Mouse (Mus musculus): ENCODE measurements at regions not wholly inside any gene's neighbourhood (a gene's known extent, or its start where the extent isn't known, plus 50 kb on each side); places are given as distances from the start of the nearest gene placed in this dataset.
"Not testable (repeated sequence)": the region's sequence is repeated elsewhere in the genome, so short reads cannot be mapped to it uniquely, and the experiment has no call there.

DNA sequence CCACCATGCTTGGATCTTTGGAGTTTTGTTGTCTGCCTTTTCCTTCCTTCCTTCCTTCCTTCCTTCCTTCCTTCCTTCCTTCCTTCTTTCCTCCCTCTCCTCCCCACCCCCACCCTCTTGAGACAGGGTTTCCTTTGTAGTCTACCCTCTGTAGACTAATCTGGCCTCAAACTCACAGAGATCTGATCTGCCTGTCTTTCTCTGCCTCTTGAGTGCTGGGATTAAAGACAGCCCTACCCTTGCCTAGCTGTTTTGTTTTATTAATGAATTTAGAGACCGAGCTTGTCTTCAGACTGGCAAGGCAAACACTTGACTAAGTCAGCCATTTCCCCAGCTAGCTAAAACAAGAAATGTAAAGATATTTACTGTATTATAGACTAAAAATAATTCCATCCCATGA, 150.0 kb downstream of the Tcp10c start:
- not testable (repeated sequence) for H3K4me1 ChIP-seq; H3K36me3 ChIP-seq (replicated peaks); DNase-seq (ENCODE audit: extremely low spot score, low spot score); H3K4me3 ChIP-seq; H3K27ac ChIP-seq; H3K27me3 ChIP-seq (ENCODE audit: poor library complexity, severe bottlenecking); H3K9me3 ChIP-seq
- WGBS: 62% methylated on average over 1 of the region's 1 CpGs

DNA sequence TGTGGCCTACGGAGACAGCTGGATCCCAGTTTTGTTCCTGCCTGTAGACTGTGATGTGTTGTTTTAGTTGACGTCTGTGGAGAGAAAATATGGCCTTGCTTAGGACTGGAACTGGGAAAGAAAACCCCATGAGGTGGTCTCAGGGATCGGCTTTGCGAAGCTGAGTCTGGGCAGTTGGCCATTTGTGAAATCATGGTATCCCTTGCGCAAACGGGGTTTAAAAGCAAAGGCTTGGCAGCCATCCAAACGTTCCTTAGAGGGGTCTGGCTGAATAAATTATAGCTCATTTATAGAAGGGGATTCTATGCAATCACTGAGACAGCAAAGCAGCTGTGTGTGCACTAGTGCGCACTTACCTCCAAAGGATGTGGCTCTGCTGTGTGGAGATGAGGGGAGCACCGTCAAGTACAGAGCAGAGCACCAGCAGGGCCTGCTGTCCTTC, 150.5 kb downstream of the Tcp10c start:
- H3K9me3 ChIP-seq; H3K4me3 ChIP-seq; DNase-seq (ENCODE audit: extremely low spot score, low spot score); H3K4me1 ChIP-seq; H3K36me3 ChIP-seq (replicated peaks); H3K27me3 ChIP-seq (ENCODE audit: poor library complexity, severe bottlenecking); H3K27ac ChIP-seq: not testable (repeated sequence)
- WGBS: 81% methylated on average over 8 of the region's 9 CpGs

DNA sequence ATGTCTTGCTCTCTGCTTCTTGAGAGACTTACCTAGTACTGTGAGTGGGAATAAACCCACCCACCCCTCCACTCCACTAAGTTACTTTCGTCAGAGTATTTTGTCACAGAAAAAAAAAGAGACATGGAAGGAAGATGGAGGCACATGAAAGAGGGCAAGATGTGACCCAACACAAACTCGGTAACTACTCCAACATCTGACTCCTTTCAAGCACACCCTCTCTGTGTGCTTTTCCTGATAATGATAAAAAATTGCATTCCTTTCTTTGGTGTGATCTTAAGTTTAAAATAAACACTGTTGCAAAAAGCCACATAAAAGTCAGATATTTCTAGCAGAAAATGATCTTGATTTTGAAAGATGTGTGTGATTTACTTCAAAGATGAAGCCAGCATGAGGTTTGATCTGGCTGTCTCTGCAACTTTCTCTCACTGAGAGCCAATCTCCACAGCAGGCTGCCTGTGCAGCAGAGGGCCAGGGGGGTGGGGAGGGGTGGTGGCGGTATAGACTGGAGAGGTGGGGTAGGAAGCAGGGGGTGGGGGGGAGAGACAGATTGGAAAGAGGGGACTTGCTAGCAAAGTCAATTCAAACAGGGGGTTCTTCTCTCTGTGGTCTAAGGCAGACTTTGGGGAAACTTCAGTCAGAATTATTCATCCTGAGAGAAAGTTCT, 153.2 kb downstream of the Tcp10c start:
- not testable (repeated sequence) for H3K27me3 ChIP-seq (ENCODE audit: poor library complexity, severe bottlenecking); H3K27ac ChIP-seq; H3K9me3 ChIP-seq; H3K36me3 ChIP-seq (replicated peaks); DNase-seq (ENCODE audit: extremely low spot score, low spot score); H3K4me1 ChIP-seq; H3K4me3 ChIP-seq
- 68% methylated on average over 2 of the region's 3 CpGs for WGBS

DNA sequence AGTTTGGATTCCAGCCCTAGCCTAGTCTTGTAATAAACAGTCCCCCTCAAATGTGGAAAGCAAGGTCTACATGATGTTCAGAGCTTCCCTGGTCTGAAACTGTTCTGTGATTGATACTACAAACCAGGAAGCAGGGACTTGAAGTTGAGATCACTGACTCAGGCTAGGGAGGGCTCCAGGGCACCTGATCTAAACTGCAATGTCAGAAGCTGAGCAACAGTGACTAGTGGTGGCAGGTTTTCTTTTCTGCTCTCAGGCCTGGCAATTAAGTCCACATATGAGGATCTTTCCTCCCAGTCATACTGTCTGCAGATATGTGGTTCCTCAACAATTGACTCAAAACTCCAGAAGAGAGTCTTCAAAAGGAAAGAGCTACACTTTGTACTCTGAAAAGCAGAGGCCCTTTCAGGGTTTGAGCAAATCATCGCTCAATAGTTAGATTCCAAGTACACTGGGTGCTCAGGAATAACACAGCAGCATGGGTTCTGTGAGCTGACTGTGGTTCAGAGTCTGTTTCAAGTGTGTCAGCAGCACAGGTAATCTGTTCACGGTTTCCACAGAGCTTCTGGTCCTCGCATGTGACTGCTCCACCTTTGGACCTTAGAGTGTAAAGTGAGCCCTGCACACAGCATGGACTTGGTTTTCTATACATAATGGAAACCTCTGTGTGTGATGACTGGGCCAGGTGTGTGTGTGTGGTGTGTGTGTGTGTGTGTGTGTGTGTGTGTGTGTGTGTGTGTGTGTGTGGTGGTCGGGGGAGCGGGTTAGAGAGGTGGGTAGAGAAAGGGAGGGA, 165.2 kb downstream of the Tcp10c start:
- H3K4me3 ChIP-seq; H3K36me3 ChIP-seq (replicated peaks); H3K9me3 ChIP-seq; DNase-seq (ENCODE audit: extremely low spot score, low spot score); H3K4me1 ChIP-seq; H3K27me3 ChIP-seq (ENCODE audit: poor library complexity, severe bottlenecking); H3K27ac ChIP-seq: not testable (repeated sequence)
- WGBS: 81% methylated on average over 4 of the region's 5 CpGs

DNA sequence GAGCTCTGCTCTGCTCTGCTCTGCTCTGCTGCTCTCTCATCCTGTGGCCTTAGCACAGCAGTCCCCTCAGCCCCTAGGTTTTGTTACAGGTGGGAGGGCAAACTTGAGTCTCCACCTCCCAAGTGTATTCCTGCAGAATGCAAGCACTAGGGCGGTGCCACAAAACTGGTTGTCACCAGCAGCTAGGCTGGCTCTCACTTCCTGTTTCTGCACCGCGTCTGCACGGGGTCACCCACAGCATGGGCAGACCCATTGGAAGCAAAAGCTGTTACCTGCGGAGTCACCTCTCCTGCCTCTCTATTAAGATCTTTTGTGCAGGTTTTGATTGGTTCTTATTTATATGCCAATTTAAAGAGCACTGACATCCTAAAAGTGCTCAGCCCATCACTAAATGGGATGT, 178.2 kb downstream of the Tcp10c start:
- not testable (repeated sequence) for H3K4me1 ChIP-seq; DNase-seq (ENCODE audit: extremely low spot score, low spot score); H3K27ac ChIP-seq; H3K4me3 ChIP-seq; H3K36me3 ChIP-seq (replicated peaks); H3K9me3 ChIP-seq; H3K27me3 ChIP-seq (ENCODE audit: poor library complexity, severe bottlenecking)
- WGBS: 80% methylated on average over 5 of the region's 5 CpGs

DNA sequence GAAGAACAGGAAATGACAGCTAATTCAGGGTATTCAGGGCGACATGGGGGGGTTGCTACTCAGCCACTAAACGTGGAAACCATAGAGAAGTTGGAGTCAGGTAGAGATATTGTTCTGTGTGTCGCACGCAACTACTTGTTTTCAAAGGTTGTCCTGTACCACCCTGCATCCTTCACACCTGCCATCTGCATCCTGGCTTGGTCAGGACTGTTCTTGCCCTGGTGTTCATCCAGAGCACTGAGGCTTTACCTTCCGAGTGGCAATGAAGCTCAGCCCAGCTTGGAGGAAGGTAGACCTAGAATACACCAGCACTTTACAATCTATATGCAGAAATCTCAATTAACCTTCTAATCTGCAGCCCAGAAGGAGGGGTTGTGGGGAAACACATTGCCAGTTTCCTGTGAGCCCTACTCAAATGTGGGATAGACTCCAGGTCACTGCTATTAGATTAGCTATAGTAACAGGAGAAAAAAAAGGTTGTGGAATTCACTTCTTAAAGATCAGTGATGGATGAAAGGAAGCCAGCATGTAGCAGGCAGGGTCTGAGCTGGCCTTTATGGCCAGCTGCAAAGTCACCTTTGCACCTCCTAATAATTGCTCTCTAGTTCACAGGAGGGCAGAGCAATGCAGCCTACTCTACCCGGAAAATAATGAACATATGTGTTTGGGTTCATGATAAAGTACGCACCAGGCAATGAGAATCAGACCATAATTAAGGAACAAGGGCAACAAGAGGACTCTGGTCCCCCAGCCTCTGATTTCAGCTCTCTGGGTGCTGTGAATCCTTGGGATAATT, 186.3 kb downstream of the Tcp10c start:
- 81% methylated on average over 7 of the region's 7 CpGs for WGBS
- H3K27ac ChIP-seq: no peak overlapping the region
- H3K36me3 ChIP-seq (replicated peaks): no peaks in the 10 kb centered on the region
- H3K9me3 ChIP-seq: peaks cover 58% of the 10 kb centered on the region
- H3K4me3 ChIP-seq: no peak overlapping the region
- no peak for DNase-seq (ENCODE audit: extremely low spot score, low spot score)
- no peaks in the 10 kb centered on the region for H3K27me3 ChIP-seq (ENCODE audit: poor library complexity, severe bottlenecking)
- H3K4me1 ChIP-seq: no peaks in the 10 kb centered on the region

DNA sequence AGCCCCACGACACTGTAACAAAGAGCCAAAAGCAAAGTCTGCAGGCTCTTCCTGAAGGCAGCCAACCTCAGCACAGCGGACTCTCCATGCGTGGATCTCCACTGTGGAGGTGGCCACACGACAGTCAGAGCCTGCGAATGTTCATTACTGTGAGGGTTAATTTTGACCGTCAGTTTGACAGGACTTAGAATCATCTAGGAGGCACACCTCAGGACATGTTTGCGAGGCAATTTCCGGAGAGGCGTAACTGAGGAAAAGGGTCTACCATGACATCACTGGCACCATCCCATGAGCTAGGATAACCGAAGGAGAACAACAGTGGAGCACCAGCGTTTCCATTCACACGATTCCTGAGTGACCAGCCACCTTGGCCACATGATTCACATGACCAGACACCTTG, 186.9 kb downstream of the Tcp10c start:
- WGBS: 71% methylated on average over 12 of the region's 12 CpGs
- no peak for DNase-seq (ENCODE audit: extremely low spot score, low spot score)
- H3K4me1 ChIP-seq: no peaks in the 10 kb centered on the region
- H3K27me3 ChIP-seq (ENCODE audit: poor library complexity, severe bottlenecking): no peaks in the 10 kb centered on the region
- no peak overlapping the region for H3K27ac ChIP-seq
- no peak overlapping the region for H3K4me3 ChIP-seq
- H3K36me3 ChIP-seq (replicated peaks): no peaks in the 10 kb centered on the region
- peaks cover 61% of the 10 kb centered on the region for H3K9me3 ChIP-seq

DNA sequence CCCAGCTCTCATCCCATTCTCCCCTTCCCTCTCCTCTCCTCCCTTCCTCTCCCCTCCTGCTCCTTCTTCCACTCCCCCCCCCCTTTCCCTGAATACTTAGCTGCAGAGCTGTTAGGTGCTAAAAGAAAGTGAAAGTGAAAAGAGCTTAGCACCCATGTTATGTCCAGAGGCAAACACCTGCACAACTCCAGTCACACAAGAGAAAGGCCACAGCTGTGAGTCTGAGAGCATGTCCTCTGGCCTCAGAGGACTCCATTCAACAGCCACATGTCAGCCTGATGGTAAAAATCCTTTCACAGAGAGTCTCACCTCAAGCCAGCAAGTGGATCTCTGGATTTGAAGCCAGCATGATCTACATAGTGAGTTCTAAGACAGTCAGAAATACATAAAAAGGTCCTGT, 187.9 kb downstream of the Tcp10c start:
- no peak for DNase-seq (ENCODE audit: extremely low spot score, low spot score)
- H3K36me3 ChIP-seq (replicated peaks): no peaks in the 10 kb centered on the region
- H3K9me3 ChIP-seq: peaks cover 72% of the 10 kb centered on the region
- H3K27me3 ChIP-seq (ENCODE audit: poor library complexity, severe bottlenecking): no peaks in the 10 kb centered on the region
- no peak overlapping the region for H3K4me3 ChIP-seq
- H3K4me1 ChIP-seq: no peaks in the 10 kb centered on the region
- H3K27ac ChIP-seq: no peak overlapping the region

DNA sequence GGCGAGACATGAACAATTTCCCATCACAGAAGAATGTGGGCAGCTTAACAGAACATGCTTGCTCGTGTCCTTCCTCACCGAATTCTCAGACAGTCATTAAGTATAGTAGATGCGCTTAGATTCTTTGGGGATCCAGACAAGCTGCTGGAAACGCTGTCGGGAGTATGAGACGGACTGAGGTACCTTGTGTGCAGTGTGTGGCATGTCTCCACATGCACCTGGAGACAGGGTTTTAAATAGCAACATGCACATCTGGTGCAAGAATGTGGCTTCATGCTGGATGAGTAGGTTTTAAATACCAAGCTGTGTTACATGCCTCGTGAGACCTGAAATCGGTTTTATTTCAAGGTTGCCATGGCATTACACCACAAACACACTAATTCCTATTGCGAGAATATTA, 188.5 kb downstream of the Tcp10c start:
- no peaks in the 10 kb centered on the region for H3K36me3 ChIP-seq (replicated peaks)
- no peaks in the 10 kb centered on the region for H3K4me1 ChIP-seq
- 87% methylated on average over 10 of the region's 10 CpGs for WGBS
- no peak for DNase-seq (ENCODE audit: extremely low spot score, low spot score)
- H3K27me3 ChIP-seq (ENCODE audit: poor library complexity, severe bottlenecking): no peaks in the 10 kb centered on the region
- H3K4me3 ChIP-seq: no peak overlapping the region
- no peak overlapping the region for H3K27ac ChIP-seq
- peaks cover 76% of the 10 kb centered on the region for H3K9me3 ChIP-seq

DNA sequence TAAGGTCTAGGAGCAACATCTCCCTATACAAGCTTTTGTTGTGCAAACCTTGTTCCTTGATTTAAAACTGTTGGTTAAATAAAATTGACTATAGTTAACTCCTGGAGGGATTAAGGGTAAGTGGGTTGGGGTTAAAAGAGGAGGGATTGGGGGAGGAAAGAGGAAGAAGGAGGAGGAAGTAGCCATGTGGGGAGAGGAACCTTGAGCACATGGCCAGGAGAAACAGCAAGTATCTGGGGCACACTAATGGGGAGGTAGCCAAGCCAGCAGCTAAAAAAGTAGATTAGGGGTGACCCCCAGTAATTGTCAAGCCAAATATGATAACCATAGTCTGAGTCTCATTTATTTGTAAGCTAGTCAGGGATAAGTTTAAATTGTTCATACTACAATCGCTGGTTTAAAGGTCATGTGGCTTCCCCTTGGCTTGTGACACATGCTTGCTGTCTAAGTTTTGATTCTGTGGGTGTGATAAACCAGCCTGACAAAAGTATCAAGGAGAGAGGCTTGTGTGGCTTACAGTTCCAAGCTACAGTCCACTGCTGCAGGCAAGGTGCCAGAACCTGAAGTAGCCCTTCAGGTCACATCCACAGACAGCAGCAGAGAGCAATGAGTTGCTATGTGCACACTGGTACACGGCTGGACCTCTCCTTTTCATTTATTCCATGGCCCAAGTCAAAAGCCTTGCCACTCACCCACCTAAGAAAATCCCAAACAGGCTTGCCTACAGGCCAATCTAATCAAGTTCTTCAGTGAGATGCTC, 189.8 kb downstream of the Tcp10c start:
- no peak for DNase-seq (ENCODE audit: extremely low spot score, low spot score)
- H3K4me3 ChIP-seq: no peak overlapping the region
- H3K36me3 ChIP-seq (replicated peaks): no peaks in the 10 kb centered on the region
- peaks cover 90% of the 10 kb centered on the region for H3K9me3 ChIP-seq
- H3K27me3 ChIP-seq (ENCODE audit: poor library complexity, severe bottlenecking): no peaks in the 10 kb centered on the region
- H3K27ac ChIP-seq: no peak overlapping the region
- WGBS: 74% methylated on average over 2 of the region's 2 CpGs
- no peaks in the 10 kb centered on the region for H3K4me1 ChIP-seq

DNA sequence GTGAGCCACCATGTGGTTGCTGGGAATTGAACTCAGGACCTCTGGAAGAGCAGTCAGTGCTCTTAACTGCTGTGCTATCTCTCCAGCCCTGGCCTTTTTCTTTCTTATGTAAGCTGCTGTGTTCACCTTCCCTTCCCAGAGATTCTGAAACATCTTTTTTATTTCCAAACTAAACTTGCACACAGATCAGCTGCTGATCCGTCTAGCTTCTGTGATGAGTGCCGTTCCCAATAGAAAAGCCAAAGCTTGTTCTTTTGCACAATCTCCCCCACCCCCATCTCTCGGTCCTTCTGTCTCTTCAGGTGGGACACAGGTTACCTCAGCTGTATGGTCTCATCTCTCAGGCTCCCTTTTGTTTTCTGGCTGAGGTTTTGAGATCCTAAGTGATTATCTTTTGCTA, 191.9 kb downstream of the Tcp10c start:
- no peaks in the 10 kb centered on the region for H3K36me3 ChIP-seq (replicated peaks)
- H3K4me3 ChIP-seq: no peak overlapping the region
- H3K27me3 ChIP-seq (ENCODE audit: poor library complexity, severe bottlenecking): no peaks in the 10 kb centered on the region
- WGBS: 64% methylated on average over 3 of the region's 3 CpGs
- H3K27ac ChIP-seq: no peak overlapping the region
- peaks cover 95% of the 10 kb centered on the region for H3K9me3 ChIP-seq
- no peaks in the 10 kb centered on the region for H3K4me1 ChIP-seq
- DNase-seq (ENCODE audit: extremely low spot score, low spot score): no peak

DNA sequence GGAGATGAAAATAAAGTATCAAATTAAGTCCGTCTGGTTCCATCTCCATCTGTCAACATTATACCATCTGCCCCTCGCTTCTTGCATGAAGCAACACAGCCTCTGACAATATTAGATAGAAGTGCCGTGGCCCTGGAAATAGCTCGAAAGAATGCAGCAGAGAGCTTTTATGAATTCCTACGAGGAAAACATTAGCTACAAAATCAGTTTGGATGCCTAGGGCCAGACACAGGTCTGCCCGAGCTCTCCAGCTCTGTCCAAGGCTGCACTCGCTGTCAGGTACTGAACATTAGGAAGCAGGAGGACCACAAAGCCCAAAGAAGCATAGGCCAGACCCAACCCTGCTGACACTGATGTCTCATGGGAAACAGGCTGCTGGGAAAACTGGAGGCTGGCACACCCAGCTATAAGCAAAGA, 192.3 kb downstream of the Tcp10c start:
- no peak overlapping the region for H3K27ac ChIP-seq
- H3K4me3 ChIP-seq: no peak overlapping the region
- no peaks in the 10 kb centered on the region for H3K36me3 ChIP-seq (replicated peaks)
- H3K27me3 ChIP-seq (ENCODE audit: poor library complexity, severe bottlenecking): no peaks in the 10 kb centered on the region
- H3K9me3 ChIP-seq: peaks cover 93% of the 10 kb centered on the region
- no peak for DNase-seq (ENCODE audit: extremely low spot score, low spot score)
- H3K4me1 ChIP-seq: no peaks in the 10 kb centered on the region
- 88% methylated on average over 7 of the region's 7 CpGs for WGBS

Data from forebrain, embryonic 10.5 days (tissue).